Mouse (Mus musculus) small intestine, adult 2 months (tissue): ENCODE data around the gene Nfkb1.

Source experiments
- CTCF ChIP-seq: fragments of 200-500 bp; IDR thresholded peaks from 2 replicates; pipeline ENCODE4 v1.5.1; 2012; ENCODE audit warnings: low read depth, mild to moderate bottlenecking, control low read depth, inconsistent platforms, low read length, moderate library complexity, mixed read lengths; ENCODE audit not compliant: insufficient replicate concordance, insufficient read length; ENCODE audit errors: extremely low read depth
- POLR2A ChIP-seq: fragments of 200-500 bp; IDR thresholded peaks from 2 replicates; pipeline ENCODE4 v1.6.1; 2012; ENCODE audit warnings: low read depth, mild to moderate bottlenecking, control low read depth, inconsistent platforms, low read length, moderate library complexity

DNA sequence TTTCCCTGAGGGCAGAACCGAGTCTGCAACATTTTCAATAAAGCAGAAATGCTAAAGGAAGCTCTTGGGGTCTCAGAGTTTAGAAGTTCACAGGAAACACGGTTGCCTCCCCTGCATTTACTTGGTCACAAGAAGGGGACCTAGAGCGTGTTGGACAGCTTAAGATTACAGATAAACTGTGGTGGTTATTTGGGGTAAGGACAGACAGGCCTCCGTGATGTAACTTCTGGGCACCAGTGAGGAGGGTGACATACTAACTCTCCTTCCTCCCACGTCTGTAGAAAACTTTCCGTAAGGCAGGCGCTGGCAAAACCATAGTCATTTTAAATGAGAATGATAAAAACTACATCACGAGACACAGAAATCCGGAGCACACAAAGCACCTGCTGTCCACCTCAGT lies 29.6 kb downstream of the Nfkb1 start:
- TF ChIP-seq CTCF: no peak
- no peak for TF ChIP-seq POLR2A
